Mouse (Mus musculus): ENCODE results near the gene Serpinb12. TPM values are rescaled to one million over a fixed set of nuclear protein-coding genes. Genes with fewer than 3 reads are reported as not detected.
"Not testable (repeated sequence)": the region's sequence is repeated elsewhere in the genome, so short reads cannot be mapped to it uniquely, and the experiment has no call there.

The Serpinb12 gene
- polyA plus RNA-seq (2015; fragmentation: Nextera tagmentation; extraction: Ambion mirVana), result 37.3 and 38.6 TPM in 2 replicates

- Histone ChIP-seq H3K9me3 (replicated peaks) (no peaks in the 10 kb centered on the region), H3K4me3 (replicated peaks) (no peak within 1 kb of the TSS), H3K9ac (no peak within 1 kb of the TSS), H3K4me1 (no peaks in the 10 kb centered on the region), H3K4me2 (replicated peaks) (no peak within 1 kb of the TSS), H3K27ac (replicated peaks) (no peak within 1 kb of the TSS), H3K36me3 (no peaks in the 10 kb centered on the region), H3K27me3 (no peaks in the 10 kb centered on the region)
- no peak for ATAC-seq (ENCODE audit: insufficient number of reproducible peaks, low FRiP score, low TSS enrichment, low read depth)
- 76% methylated on average over 6 of the region's 6 CpGs for WGBS
Measured at GRCm38 (mm10) chr1:106934265-106934664, at the start of gene Serpinb12. TSS of gene Serpinb12 (plus strand) at chr1:106934449.

DNA sequence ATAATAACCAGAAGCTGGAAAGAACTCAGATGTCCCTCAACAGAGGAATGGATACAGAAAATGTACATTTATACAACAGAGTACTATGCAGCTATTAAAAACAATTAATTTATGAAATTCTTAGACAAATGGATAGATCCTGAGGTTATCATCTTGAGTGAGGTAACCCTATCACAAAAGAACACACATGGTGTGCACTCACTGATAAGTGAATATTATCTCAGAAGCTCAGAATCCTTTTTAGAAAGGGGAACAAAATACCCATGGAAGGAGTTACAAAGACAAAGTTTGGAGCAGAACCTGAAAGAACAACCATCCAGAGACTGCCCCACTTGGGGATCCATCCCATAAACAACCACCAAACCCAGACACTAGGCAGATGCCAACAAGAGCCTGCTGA lies 39.1 kb upstream of the Serpinb12 start:
- ATAC-seq (ENCODE audit: insufficient number of reproducible peaks, low FRiP score, low TSS enrichment, low read depth); H3K4me1 ChIP-seq; H3K27ac ChIP-seq (replicated peaks); H3K27me3 ChIP-seq; H3K9ac ChIP-seq; H3K36me3 ChIP-seq; H3K4me3 ChIP-seq (replicated peaks); H3K9me3 ChIP-seq (replicated peaks); H3K4me2 ChIP-seq (replicated peaks): not testable (repeated sequence)

GRCm38 (mm10) chr1:106901406-106901805 lies 32.8 kb upstream of the Serpinb12 start:
- no peaks in the 10 kb centered on the region for H3K36me3 ChIP-seq
- ATAC-seq (ENCODE audit: insufficient number of reproducible peaks, low FRiP score, low TSS enrichment, low read depth), result no peak
- H3K4me1 ChIP-seq, result no peaks in the 10 kb centered on the region
- H3K9ac ChIP-seq, result no peak overlapping the region
- H3K27ac ChIP-seq (replicated peaks), result no peak overlapping the region
- no peaks in the 10 kb centered on the region for H3K27me3 ChIP-seq
- H3K4me2 ChIP-seq (replicated peaks), result no peak overlapping the region
- no peaks in the 10 kb centered on the region for H3K9me3 ChIP-seq (replicated peaks)
- H3K4me3 ChIP-seq (replicated peaks), result no peak overlapping the region
- 34% methylated on average over 4 of the region's 4 CpGs for WGBS

GRCm38 (mm10) chr1:106931954-106932353 lies 2.3 kb upstream of the Serpinb12 start:
- Histone ChIP-seq H3K9ac (no peak overlapping the region), H3K27ac (replicated peaks) (no peak overlapping the region), H3K27me3 (no peaks in the 10 kb centered on the region), H3K4me2 (replicated peaks) (no peak overlapping the region), H3K4me1 (no peaks in the 10 kb centered on the region), H3K4me3 (replicated peaks) (no peak overlapping the region), H3K9me3 (replicated peaks) (no peaks in the 10 kb centered on the region), H3K36me3 (no peaks in the 10 kb centered on the region)
- WGBS, result 74% methylated on average over 4 of the region's 4 CpGs
- no peak for ATAC-seq (ENCODE audit: insufficient number of reproducible peaks, low FRiP score, low TSS enrichment, low read depth)

DNA sequence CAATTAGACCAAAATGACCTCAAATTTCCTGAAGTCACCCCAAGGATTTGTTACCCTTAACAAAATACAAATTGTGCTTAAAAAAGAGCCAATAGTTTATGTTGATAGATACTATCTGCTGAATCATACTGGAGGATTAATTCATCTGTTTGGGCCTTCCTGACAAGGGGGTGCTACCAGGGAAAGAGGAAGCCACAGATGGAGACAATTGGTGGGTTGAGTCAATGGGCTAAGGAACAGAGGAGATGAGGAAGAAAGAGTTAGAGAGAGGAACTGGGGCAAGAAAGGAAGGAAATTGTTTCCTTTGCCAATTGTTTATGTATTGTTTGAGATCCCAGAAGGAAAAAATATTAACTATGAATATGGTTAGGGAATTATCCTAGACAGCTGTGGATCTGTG lies 591 bp upstream of the Serpinb12 start:
- Histone ChIP-seq H3K9me3 (replicated peaks) (no peaks in the 10 kb centered on the region), H3K4me2 (replicated peaks) (no peak overlapping the region), H3K9ac (no peak overlapping the region), H3K4me1 (no peaks in the 10 kb centered on the region), H3K36me3 (no peaks in the 10 kb centered on the region), H3K27ac (replicated peaks) (no peak overlapping the region), H3K27me3 (no peaks in the 10 kb centered on the region), H3K4me3 (replicated peaks) (no peak overlapping the region)
- no peak for ATAC-seq (ENCODE audit: insufficient number of reproducible peaks, low FRiP score, low TSS enrichment, low read depth)

GRCm38 (mm10) chr1:106947217-106947616 lies 13.0 kb downstream of the Serpinb12 start:
- Histone ChIP-seq H3K4me3 (replicated peaks) (no peak overlapping the region), H3K27ac (replicated peaks) (no peak overlapping the region), H3K27me3 (no peaks in the 10 kb centered on the region), H3K36me3 (no peaks in the 10 kb centered on the region), H3K9ac (no peak overlapping the region), H3K4me1 (no peaks in the 10 kb centered on the region), H3K4me2 (replicated peaks) (no peak overlapping the region), H3K9me3 (replicated peaks) (no peaks in the 10 kb centered on the region)
- ATAC-seq (ENCODE audit: insufficient number of reproducible peaks, low FRiP score, low TSS enrichment, low read depth), result no peak
- whole genome bisulfite sequencing, result 86% methylated on average over 1 of the region's 1 CpGs

DNA sequence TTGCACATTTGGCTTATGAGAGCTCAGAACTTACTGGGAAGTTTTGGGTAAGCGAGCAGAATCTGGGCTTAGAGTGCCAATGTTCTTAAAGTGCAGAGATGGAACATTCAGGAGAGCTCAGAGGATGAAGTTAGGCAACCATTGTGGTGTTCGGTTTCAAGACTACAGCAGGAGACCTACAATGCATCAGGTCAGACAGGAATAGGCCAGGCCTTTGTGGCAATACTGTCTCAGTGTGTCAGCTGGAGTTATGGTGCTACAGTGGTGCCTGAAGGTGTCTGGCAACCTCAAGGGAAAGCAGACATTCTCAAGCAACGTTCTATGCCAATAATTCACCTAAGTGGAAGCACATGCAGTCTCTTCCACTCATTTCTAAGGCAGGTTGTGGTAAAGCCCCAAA lies 25.7 kb downstream of the Serpinb12 start:
- Histone ChIP-seq H3K9ac (no peak overlapping the region), H3K27me3 (no peaks in the 10 kb centered on the region), H3K4me1 (no peaks in the 10 kb centered on the region), H3K27ac (replicated peaks) (no peak overlapping the region), H3K4me3 (replicated peaks) (no peak overlapping the region), H3K36me3 (no peaks in the 10 kb centered on the region), H3K4me2 (replicated peaks) (no peak overlapping the region), H3K9me3 (replicated peaks) (no peaks in the 10 kb centered on the region)
- WGBS, result 63% methylated on average over 3 of the region's 3 CpGs
- ATAC-seq (ENCODE audit: insufficient number of reproducible peaks, low FRiP score, low TSS enrichment, low read depth), result no peak

- Histone ChIP-seq H3K9ac (no peak overlapping the region), H3K9me3 (replicated peaks) (no peaks in the 10 kb centered on the region), H3K27me3 (no peaks in the 10 kb centered on the region), H3K27ac (replicated peaks) (no peak overlapping the region), H3K4me3 (replicated peaks) (no peak overlapping the region), H3K4me2 (replicated peaks) (no peak overlapping the region), H3K36me3 (no peaks in the 10 kb centered on the region), H3K4me1 (no peaks in the 10 kb centered on the region)
- ATAC-seq (ENCODE audit: insufficient number of reproducible peaks, low FRiP score, low TSS enrichment, low read depth), result no peak
- WGBS, result 36% methylated on average over 3 of the region's 3 CpGs
Measured at GRCm38 (mm10) chr1:106961023-106961422, 26.8 kb downstream of the Serpinb12 start.

GRCm38 (mm10) chr1:106980684-106981083 lies 46.4 kb downstream of the Serpinb12 start, which contains the start of gene Serpinb13:
TSS of gene Serpinb13 (plus strand) at chr1:106980984.
- Histone ChIP-seq H3K27me3 (no peaks in the 10 kb centered on the region), H3K4me1 (no peaks in the 10 kb centered on the region), H3K36me3 (no peaks in the 10 kb centered on the region), H3K4me2 (replicated peaks) (no peak within 1 kb of the TSS), H3K4me3 (replicated peaks) (no peak within 1 kb of the TSS), H3K27ac (replicated peaks) (no peak within 1 kb of the TSS), H3K9ac (no peak within 1 kb of the TSS), H3K9me3 (replicated peaks) (no peaks in the 10 kb centered on the region)
- ATAC-seq (ENCODE audit: insufficient number of reproducible peaks, low FRiP score, low TSS enrichment, low read depth), result no peak

DNA sequence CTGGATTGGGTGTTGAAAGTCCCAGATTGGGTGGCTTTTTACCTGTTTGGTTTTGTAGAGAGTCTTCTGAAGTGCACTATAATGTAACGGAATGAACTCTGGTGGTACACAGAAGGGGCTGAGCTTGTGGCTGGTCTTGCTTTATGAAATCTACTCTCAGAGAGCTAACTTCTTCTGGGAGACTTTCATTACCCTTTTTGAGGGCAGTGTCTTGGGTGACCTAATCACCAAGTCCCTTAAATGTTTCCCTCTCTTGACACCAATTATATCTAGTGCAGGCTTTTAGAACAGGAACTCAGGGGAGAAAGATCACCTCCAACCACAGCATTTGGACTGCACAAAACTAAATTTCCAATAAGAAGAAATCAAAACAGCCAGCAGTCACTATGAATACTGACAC lies 48.8 kb downstream of the Serpinb12 start:
- Histone ChIP-seq H3K4me3 (replicated peaks) (no peak overlapping the region), H3K4me1 (no peaks in the 10 kb centered on the region), H3K36me3 (no peaks in the 10 kb centered on the region), H3K9ac (no peak overlapping the region), H3K9me3 (replicated peaks) (no peaks in the 10 kb centered on the region), H3K27me3 (no peaks in the 10 kb centered on the region), H3K4me2 (replicated peaks) (no peak overlapping the region), H3K27ac (replicated peaks) (no peak overlapping the region)
- WGBS, result 94% methylated on average over 1 of the region's 1 CpGs
- ATAC-seq (ENCODE audit: insufficient number of reproducible peaks, low FRiP score, low TSS enrichment, low read depth), result no peak

- Histone ChIP-seq H3K36me3 (no peaks in the 10 kb centered on the region), H3K27ac (replicated peaks) (no peak overlapping the region), H3K9me3 (replicated peaks) (no peaks in the 10 kb centered on the region), H3K9ac (no peak overlapping the region), H3K4me2 (replicated peaks) (no peak overlapping the region), H3K4me3 (replicated peaks) (no peak overlapping the region), H3K27me3 (no peaks in the 10 kb centered on the region), H3K4me1 (no peaks in the 10 kb centered on the region)
- 70% methylated on average over 2 of the region's 2 CpGs for WGBS
- ATAC-seq (ENCODE audit: insufficient number of reproducible peaks, low FRiP score, low TSS enrichment, low read depth), result no peak
Measured at GRCm38 (mm10) chr1:106983865-106984264, 49.6 kb downstream of the Serpinb12 start.

DNA sequence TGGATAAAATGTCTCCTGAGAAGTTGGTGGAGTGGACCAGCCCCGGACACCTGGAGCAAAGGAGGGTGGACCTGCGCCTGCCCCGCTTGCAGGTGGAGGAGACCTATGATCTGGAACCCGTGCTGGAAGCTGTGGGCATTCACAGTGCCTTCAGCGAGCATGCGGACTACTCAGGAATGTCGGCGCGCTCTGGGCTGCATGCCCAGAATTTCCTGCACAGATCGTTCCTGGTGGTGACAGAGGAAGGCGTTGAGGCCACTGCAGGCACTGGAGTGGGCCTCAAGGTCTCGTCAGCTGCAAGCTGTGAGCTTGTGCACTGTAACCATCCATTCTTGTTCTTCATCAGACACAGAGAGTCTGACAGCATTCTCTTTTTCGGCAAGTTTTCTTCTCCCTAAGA lies 66.2 kb downstream of the Serpinb12 start:
- Histone ChIP-seq H3K36me3 (no peaks in the 10 kb centered on the region), H3K9ac (no peak overlapping the region), H3K4me2 (replicated peaks) (no peak overlapping the region), H3K4me1 (peaks cover 4% of the 10 kb centered on the region), H3K27ac (replicated peaks) (no peak overlapping the region), H3K9me3 (replicated peaks) (no peaks in the 10 kb centered on the region), H3K4me3 (replicated peaks) (no peak overlapping the region), H3K27me3 (no peaks in the 10 kb centered on the region)
- ATAC-seq (ENCODE audit: insufficient number of reproducible peaks, low FRiP score, low TSS enrichment, low read depth), result no peak; the same call in 1 of the 2 replicates
- 56% methylated on average over 13 of the region's 13 CpGs for WGBS
